Mouse (Mus musculus) cerebellum, postnatal 36 days (tissue): ENCODE data around the gene Arr3.

Source experiments
- DNase-seq, 2 experiments: peaks; one replicate each; pipeline ENCODE4 v3.0.0; 2021 to 2022; ENCODE audit warnings: mixed read lengths in 2 of 2

The Arr3 gene

DNA sequence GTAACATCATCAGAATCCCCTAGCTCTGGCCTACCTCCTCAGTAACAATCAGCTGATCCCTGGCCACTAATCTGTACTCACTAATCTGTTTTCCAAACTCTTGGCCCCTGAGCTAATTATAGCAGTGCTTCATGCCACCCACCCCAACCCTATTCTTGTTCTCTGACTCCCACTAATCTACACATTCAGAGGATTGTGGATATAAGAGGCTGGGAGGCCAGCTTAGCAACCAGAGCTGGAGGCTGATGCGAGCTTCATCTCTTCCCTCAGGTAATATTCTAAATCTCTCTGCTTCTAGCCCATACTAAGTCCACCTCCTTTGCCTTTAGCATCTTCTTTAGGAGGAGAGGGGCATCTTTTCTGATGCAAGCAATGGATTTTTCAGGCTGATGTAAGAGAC lies at the start of gene Arr3:
TSS of gene Arr3 (plus strand) at position 184 of the 400 bp plus-strand sequence.
- no peak for DNase-seq

- no peak for DNase-seq
Measured at GRCm38 (mm10) chrX:100556026-100556425, 49.3 kb upstream of the Arr3 start.

GRCm38 (mm10) chrX:100565696-100566095 lies 39.6 kb upstream of the Arr3 start:
- DNase-seq, result no peak

GRCm38 (mm10) chrX:100571951-100572350 lies 33.3 kb upstream of the Arr3 start, which contains the start of gene Awat1:
TSS of gene Awat1 (plus strand) at chrX:100572251.
- DNase-seq, result no peak

- no peak for DNase-seq
Measured at GRCm38 (mm10) chrX:100594791-100595190, 10.5 kb upstream of the Arr3 start, which contains the start of gene P2ry4. TSS of gene P2ry4 (minus strand) at chrX:100594869.

GRCm38 (mm10) chrX:100597439-100597838 lies 7.9 kb upstream of the Arr3 start:
- DNase-seq, result peak in 1 of 2 experiments; percentile 3

GRCm38 (mm10) chrX:100599755-100600154 lies 5.5 kb upstream of the Arr3 start:
- no peak for DNase-seq

GRCm38 (mm10) chrX:100618488-100618887 lies 13.2 kb downstream of the Arr3 start:
- DNase-seq, result no peak

- no peak for DNase-seq
Measured at GRCm38 (mm10) chrX:100621366-100621765, 16.1 kb downstream of the Arr3 start.

GRCm38 (mm10) chrX:100624242-100624641 lies 18.9 kb downstream of the Arr3 start:
- DNase-seq, result no peak

DNA sequence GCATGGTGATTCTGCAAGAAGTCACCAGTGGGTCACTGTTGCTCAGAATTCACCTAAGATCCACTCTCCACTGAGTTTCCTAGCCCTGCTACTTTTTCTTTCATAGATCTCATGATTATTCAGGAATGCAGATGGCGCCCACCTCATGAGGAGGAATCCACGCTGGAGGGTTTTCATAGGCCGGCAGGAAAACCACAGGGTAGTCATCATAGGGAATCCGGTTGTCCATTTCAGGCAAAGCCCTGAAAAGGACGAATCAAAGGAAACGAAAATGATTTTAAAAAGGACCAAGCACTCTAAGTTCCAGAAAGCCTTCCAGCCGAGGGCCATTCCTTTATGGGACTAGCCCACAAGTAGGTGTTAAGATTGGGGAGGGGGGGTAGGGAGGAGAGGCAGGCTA lies 19.8 kb downstream of the Arr3 start:
- DNase-seq, result no peak

- DNase-seq, result no peak
Measured at GRCm38 (mm10) chrX:100625546-100625801, 20.2 kb downstream of the Arr3 start, which contains the start of gene Kif4. TSS of gene Kif4 (plus strand) at chrX:100625737.

GRCm38 (mm10) chrX:100625802-100626793 lies 20.8 kb downstream of the Arr3 start, which contains the start of gene Pdzd11:
TSS of gene Pdzd11 (minus strand) at chrX:100626568.
- DNase-seq, result peak; percentile 80 to 85

DNA sequence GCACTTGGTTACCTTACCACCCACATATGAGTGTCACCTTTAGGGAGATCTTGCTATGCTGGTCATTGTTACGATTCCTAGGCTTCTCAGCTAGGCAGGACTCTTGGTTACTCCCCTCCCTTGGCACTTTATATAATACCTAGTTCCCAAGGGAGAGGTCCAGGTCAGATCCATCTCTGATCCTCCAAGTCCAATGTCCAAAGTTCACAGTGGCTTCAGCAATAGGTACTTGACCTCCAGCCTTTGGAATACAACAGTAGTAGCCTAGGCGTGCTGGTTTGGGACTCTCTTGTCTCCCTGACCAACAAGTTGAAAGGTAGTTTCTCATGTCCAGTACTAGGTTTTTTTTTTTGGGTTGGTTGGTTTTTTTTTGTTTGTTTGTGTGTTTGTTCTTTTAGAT lies 23.8 kb downstream of the Arr3 start:
- DNase-seq, result no peak

DNA sequence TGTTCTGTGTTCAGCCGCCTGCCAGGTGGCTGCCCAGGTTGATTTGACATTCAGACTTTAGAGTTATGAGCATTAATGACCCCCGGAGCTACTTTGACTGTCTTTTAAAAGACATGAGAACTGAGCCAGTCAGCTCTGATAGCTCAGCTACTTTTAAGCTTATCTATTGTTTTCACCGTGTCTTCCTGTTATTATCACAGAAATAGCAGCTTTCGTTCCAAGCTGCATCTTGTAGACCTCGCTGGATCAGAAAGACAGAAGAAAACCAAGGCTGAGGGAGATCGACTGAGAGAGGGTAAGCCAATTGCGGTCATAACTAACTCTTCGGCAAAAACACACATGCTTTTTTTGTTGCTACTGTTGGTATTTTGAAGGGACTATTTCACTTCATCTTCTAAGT lies 33.2 kb downstream of the Arr3 start:
- no peak for DNase-seq

DNA sequence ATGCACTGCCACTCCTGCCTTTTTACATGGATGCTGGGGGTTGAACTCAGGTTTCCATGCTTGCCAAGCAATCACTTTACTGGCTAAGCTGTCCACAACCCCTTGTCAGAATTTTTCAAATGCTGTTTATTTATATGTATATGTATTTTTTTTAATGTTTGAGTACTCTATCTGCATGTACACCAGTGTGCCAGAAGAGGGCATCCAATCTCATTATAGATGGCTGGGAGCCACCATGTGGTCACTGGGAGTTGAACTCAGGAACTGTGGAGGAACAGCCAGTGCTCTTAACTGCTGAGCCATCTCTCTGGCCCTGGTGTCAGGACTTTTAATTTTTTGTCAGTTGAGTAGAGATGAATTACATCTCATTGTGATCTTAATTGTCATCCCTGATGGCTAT lies 47.6 kb downstream of the Arr3 start:
- DNase-seq, result no peak

- DNase-seq, result no peak
Measured at GRCm38 (mm10) chrX:100664825-100665224, 59.5 kb downstream of the Arr3 start.
